Mouse (Mus musculus): Measurements from ENCODE around the gene Insrr. TPM values are rescaled to one million over a fixed set of nuclear protein-coding genes. Genes with fewer than 3 reads are reported as not detected.
"Not testable (repeated sequence)": the region's sequence is repeated elsewhere in the genome, so short reads cannot be mapped to it uniquely, and the experiment has no call there.

Insrr gene
- total RNA-seq, 4 experiments from 2014 or later = not detected

GRCm38 (mm10) chr3:87832109-87832859 is 35.5 kb downstream of the Insrr start:
- no peak for DNase-seq (ENCODE audit: low spot score)

DNA sequence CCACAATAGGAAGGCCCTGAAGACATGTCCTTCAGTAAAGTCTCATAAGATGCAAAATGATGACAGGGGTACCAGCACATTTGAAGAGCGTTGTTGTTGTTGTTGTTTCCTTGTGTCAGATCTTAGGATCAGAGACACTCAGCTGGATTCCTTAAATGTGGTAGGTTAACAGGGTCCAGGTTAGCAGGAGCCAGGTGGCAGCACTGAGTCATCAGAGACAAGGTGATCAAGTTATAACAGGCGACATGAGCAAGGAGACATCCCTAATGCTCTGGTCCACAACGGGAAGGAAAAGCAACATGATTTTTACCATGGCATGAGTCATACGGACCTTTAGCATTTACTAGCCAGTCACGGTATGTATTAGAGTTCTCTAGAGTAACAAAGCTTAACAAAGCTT is 36.7 kb downstream of the Insrr start:
- DNase-seq (ENCODE audit: low spot score) = no peak

DNA sequence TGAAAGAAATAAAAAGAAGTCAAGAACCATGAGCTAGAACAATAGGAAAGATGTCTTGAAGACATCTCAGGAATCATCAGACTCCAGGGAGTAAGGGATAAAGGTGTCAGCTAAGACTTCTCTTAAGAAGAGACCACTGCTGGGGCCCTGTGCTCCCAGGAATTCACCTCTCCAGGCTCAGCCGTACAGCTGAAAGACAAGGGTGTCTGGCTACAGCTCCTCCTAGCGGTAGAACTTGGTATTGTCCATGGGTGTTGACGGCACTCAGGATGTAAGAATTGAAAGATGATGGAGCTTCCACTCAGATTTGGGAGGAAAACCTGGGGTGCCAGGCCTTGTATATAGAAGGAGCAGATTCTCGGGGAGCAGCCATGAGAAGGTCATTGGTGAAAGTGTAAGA is 41.9 kb downstream of the Insrr start:
- DNase-seq (ENCODE audit: low spot score) = peak; percentile 68

GRCm38 (mm10) chr3:87840858-87841257 is 44.1 kb downstream of the Insrr start:
- no peak for DNase-seq (ENCODE audit: low spot score)

- DNase-seq (ENCODE audit: low spot score) = no peak
Measured at GRCm38 (mm10) chr3:87844981-87845380, 48.2 kb downstream of the Insrr start.

- no peak for DNase-seq (ENCODE audit: low spot score)
Measured at GRCm38 (mm10) chr3:87846186-87846585, 49.4 kb downstream of the Insrr start.

DNA sequence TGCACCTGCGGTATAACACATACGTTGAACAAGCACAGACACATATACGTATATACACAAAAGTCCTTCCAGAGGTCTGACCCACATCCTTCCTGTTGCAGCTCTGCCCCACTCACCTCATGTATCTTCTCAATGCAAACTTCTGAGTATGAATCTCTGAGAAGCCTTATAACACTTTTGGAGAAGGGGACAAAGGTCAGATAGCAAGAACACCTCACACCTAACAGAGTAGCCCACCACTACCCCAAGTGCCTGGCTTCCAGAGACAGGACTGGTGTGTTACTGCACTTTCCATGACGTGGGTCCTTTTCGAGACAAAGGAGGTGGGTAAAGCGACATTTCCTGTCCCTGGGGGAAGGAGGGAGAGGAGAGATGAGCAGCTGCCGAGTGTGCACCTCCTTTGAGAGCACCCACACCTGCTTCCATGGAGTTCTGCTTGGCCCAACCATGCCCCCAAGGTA is 49.9 kb downstream of the Insrr start, which contains the start of gene Sh2d2a:
Sh2d2a (plus strand) TSS at position 106 of the 461 bp plus-strand sequence.
- no peak for DNase-seq (ENCODE audit: low spot score)

GRCm38 (mm10) chr3:87847680-87848079 is 50.9 kb downstream of the Insrr start:
- DNase-seq (ENCODE audit: low spot score) = no peak

GRCm38 (mm10) chr3:87849117-87849516 is 52.4 kb downstream of the Insrr start:
- DNase-seq (ENCODE audit: low spot score) = no peak

GRCm38 (mm10) chr3:87854795-87855568 is 58.2 kb downstream of the Insrr start:
- no peak for DNase-seq (ENCODE audit: low spot score)

- peak; percentile 25 for DNase-seq (ENCODE audit: low spot score)
Measured at GRCm38 (mm10) chr3:87855936-87856335, 59.2 kb downstream of the Insrr start.

DNA sequence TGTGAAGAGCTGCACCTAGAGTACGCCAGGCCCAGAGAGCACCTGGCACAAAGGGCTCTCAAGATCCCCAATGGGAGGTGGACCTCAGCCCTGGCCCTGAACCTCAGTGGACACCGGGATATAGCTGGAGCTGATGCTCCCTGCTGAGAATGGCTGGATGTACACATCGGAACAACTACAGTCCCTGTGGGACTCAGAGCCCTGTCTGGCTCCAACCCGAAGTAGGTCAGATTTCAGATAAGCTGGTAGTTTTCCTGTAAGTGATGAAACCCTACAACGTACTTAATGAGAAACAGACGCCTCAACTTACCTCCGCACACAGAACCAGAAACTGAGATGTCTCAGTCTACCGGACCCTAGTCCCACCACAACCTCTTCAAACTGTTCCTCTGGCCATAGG is 60.9 kb downstream of the Insrr start:
- DNase-seq (ENCODE audit: low spot score) = no peak

GRCm38 (mm10) chr3:87859813-87860212 is 63.1 kb downstream of the Insrr start:
- peak; percentile 66 for DNase-seq (ENCODE audit: low spot score)

DNA sequence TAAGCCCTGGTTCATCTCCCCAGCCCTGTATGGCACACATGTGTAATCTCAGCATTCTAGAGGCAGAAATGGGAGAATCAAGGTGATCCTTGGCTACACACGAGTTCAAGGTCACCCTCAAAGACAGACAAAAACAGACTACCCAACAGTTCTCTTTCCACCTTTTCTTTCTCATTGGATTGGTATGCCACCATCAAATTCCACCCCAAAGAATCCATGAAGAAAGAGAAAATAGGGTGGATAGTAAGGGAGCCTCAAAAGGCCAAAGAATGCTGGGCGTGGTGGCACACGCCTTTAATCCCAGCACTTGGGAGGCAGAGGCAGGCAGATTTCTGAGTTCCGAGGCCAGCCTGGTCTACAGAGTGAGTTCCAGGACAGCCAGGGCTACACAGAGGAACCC is 67.4 kb downstream of the Insrr start:
- DNase-seq (ENCODE audit: low spot score) = not testable (repeated sequence)

Other genes starting within 250 kb of the Insrr start
- gene Arhgef11, start 179.4 kb upstream of the Insrr start, total RNA-seq (2022) = 10 to 100 TPM; 19.6 to 21.4 (median 20.5) TPM
- under 1 TPM in 3 of 4 experiments, not detected in 1; 0.09 to 0.31 (median 0.13) TPM for gene Lrrc71, start 48.3 kb upstream of the Insrr start, total RNA-seq (2022)
- under 1 TPM in 3 of 4 experiments, not detected in 1; 0.16 to 0.30 (median 0.19) TPM for gene Ntrk1, start 1.8 kb upstream of the Insrr start, total RNA-seq (2022)
- 10 to 100 TPM; 14.0 to 19.9 (median 15.4) TPM for gene Pear1, start 27.4 kb downstream of the Insrr start, total RNA-seq (2022)
- gene Sh2d2a, start 49.8 kb downstream of the Insrr start, total RNA-seq (2022) = under 1 TPM in 2 of 4 experiments, not detected in 2; 0.06 to 0.16 TPM
- gene Prcc, start 88.7 kb downstream of the Insrr start, total RNA-seq (2022) = 10 to 100 TPM; 40.7 to 49.8 (median 45.6) TPM
- gene Hdgf, start 109.4 kb downstream of the Insrr start, total RNA-seq (2022) = 100 to 1,000 TPM; 109 to 118 (median 117) TPM
- 10 to 100 TPM; 73.5 to 80.6 (median 77.1) TPM for gene Mrpl24, start 122.6 kb downstream of the Insrr start, total RNA-seq (2022)
- 1 to 10 TPM; 9.0 to 9.8 (median 9.7) TPM for gene Isg20l2, start 133.4 kb downstream of the Insrr start, total RNA-seq (2022)
- gene Rrnad1, start 133.8 kb downstream of the Insrr start, total RNA-seq (2022) = 1 to 10 TPM; 4.6 to 6.7 (median 5.3) TPM
- not detected for gene Crabp2, start 151.7 kb downstream of the Insrr start, total RNA-seq (2022)
- 10 to 100 TPM; 10.1 to 25.1 (median 18.9) TPM for gene Nes, start 174.1 kb downstream of the Insrr start, total RNA-seq (2022)
- under 1 TPM in 3 of 4 experiments, not detected in 1; 0.09 to 0.69 (median 0.27) TPM for gene Bcan, start 203.3 kb downstream of the Insrr start, total RNA-seq (2022)
- not detected for gene Hapln2, start 230.6 kb downstream of the Insrr start, total RNA-seq (2022)
- 10 to 100 TPM in 3 of 4 experiments, 1 to 10 TPM in 1; 9.8 to 11.7 (median 10.8) TPM for gene Gpatch4, start 246.2 kb downstream of the Insrr start, total RNA-seq (2022)